ENCODE assay signal across 15 mouse cellular contexts in the genomic region with DNA sequence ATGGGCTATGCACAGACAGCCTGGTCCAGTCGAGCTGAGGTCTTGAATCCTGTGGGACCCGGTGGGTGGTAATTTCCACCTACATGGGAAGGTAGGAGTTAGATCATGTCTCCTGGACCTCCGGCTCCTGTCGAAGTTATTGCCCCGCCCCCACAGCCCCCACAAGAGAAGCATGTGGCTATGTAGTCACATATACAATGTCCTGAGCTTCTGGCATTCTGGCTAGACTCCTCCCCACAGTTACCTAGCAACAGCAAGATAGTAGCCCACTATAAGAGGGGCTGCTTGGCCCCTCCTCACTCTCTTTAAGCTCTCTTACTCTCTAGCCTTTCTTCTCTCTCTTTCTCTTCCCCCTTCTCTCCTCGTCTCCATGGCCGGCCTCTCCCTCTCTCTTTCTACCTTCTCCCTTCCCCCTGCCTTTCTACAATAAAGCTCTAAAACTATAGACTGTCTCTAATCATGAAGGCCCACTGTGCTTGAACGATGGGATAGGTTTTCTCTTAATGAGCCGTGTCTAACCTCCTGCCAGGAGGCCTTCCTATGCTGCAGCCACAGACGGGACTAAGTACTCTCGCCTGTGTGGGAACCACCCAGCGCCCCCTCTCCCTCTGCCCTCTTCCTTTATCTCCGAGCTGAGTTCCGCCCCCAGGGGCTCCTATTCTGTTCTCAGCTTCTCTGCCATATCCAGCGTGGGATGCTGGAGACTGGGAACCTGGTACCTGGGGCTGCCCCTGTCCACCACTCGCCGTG. TPM values are rescaled to one million over a fixed set of nuclear protein-coding genes. Genes with fewer than 3 reads are reported as not detected.
DNase-seq lines count a peak whose midpoint lies in the region; ATAC-seq and TF ChIP-seq lines count a peak whose summit lies in the region.
"Had no signal": no experiment of that assay in that cellular context is flagged by ENCODE, and none has a peak within 500 bp of the region (broad histone marks: within the 10 kb centered on the region; RNA-seq: fewer than 3 reads in every experiment).

No protein-coding gene starts in this region.

- H3K9ac ChIP-seq in forebrain, postnatal 0 days, result no peak overlapping the region
- no peak overlapping the region for H3K9ac ChIP-seq in midbrain, embryonic 12.5 days (replicated peaks)
- H3K9ac ChIP-seq: liver, embryonic 12.5 days had no signal

- intact Hi-C loops in gastrocnemius, postnatal 14 days (cut with DNase I; ENCODE audit: low total_unique reads), result no loop called here

- no peaks in the 10 kb centered on the region for H3K27me3 ChIP-seq in forebrain, postnatal 0 days (ENCODE audit: insufficient read depth, low read length)
- no peaks in the 10 kb centered on the region for H3K27me3 ChIP-seq in midbrain, embryonic 12.5 days

- no peaks in the 10 kb centered on the region for H3K9me3 ChIP-seq in forebrain, postnatal 0 days (ENCODE audit: low read length)
- no peaks in the 10 kb centered on the region for H3K9me3 ChIP-seq in midbrain, embryonic 12.5 days
- H3K9me3 ChIP-seq: liver, embryonic 12.5 days had no signal

- no peak for TF ChIP-seq CTCF in forebrain, postnatal 0 days (IDR thresholded peaks at IDR 0.05; ENCODE audit: low read depth)

- WGBS in forebrain, postnatal 0 days, result 24% methylated on average over 17 of the region's 17 CpGs
- WGBS in midbrain, embryonic 12.5 days, result 26% methylated on average over 17 of the region's 17 CpGs

- H3K4me1 ChIP-seq in forebrain, postnatal 0 days (ENCODE audit: insufficient read depth), result no peaks in the 10 kb centered on the region
- peaks cover 13% of the 10 kb centered on the region for H3K4me1 ChIP-seq in midbrain, embryonic 12.5 days
- H3K4me1 ChIP-seq: liver, embryonic 12.5 days had no signal

- H3K36me3 ChIP-seq in forebrain, postnatal 0 days (ENCODE audit: insufficient read depth), result no peaks in the 10 kb centered on the region
- H3K36me3 ChIP-seq in midbrain, embryonic 12.5 days, result no peaks in the 10 kb centered on the region
- H3K36me3 ChIP-seq: liver, embryonic 12.5 days had no signal

- no peak overlapping the region for H3K4me2 ChIP-seq in forebrain, postnatal 0 days (ENCODE audit: low read depth)
- H3K4me2 ChIP-seq in midbrain, embryonic 12.5 days (replicated peaks), result peak overlapping the region; percentile 14
- H3K4me2 ChIP-seq: liver, embryonic 12.5 days had no signal

- DNase-seq in cerebellum, postnatal 10 days, result peak; percentile 31 to 42
- peak; percentile 53 for DNase-seq in embryo, embryonic 11 days
- DNase-seq in forebrain, postnatal 0 days, result no peak
- DNase-seq in MN1 (ENCODE audit: low spot score), result no peak
- no peak for DNase-seq in gastrocnemius, postnatal 14 days
- DNase-seq: cerebellum, postnatal 25 days had no signal

- H3K4me3 ChIP-seq in forebrain, postnatal 0 days (ENCODE audit: low read depth, low read length), result no peak overlapping the region
- H3K4me3 ChIP-seq in midbrain, embryonic 12.5 days, result no peak overlapping the region
- H3K4me3 ChIP-seq: liver, embryonic 12.5 days had no signal

- no peak overlapping the region for H3K27ac ChIP-seq in forebrain, postnatal 0 days (ENCODE audit: low read depth, low read length)
- peak overlapping the region; percentile 50 for H3K27ac ChIP-seq in midbrain, embryonic 12.5 days (replicated peaks)
- H3K27ac ChIP-seq: liver, embryonic 12.5 days had no signal

- no peak for ATAC-seq in cerebellum, adult (ENCODE audit: insufficient number of reproducible peaks, low FRiP score, low TSS enrichment)
- ATAC-seq in forebrain, postnatal 0 days, result peak; percentile 81
- ATAC-seq in midbrain, embryonic 12.5 days (ENCODE audit: low FRiP score, low read depth), result peak; percentile 90
- no peak for ATAC-seq in granulocyte monocyte progenitor cell, adult 5-6 weeks (replicated peaks; ENCODE audit: poor library complexity, severe bottlenecking)
- ATAC-seq: liver, embryonic 12.5 days had no signal

RNA-seq across cellular contexts. Expression of a gene that starts 12.3 kb away (rescaled TPM):
- total RNA-seq in forebrain, postnatal 0 days (2014; rRNA removed), result 1.8 and 4.0 TPM in 2 replicates
- 2.6 and 2.7 TPM in 2 replicates for polyA plus RNA-seq in forebrain, postnatal 0 days (2015; fragmentation: Nextera tagmentation; extraction: Ambion mirVana)
- polyA plus RNA-seq in midbrain, embryonic 12.5 days (2016; fragmentation: Nextera tagmentation; extraction: Ambion mirVana), result 0.71 and 1.5 TPM in 2 replicates
- total RNA-seq in granulocyte monocyte progenitor cell, adult 5-6 weeks (2014; fragmentation: Nextera tagmentation), result not detected in 2 replicates
- total RNA-seq in granulocyte monocyte progenitor cell, adult 5-6 weeks (2017), result 0.05 TPM in 1 of 2 replicates, not detected in the other
- total RNA-seq in gastrocnemius, postnatal 14 days (2021), result not detected
- total RNA-seq: adrenal gland, adult 2 months; gastrocnemius, adult 8-10 months; megakaryocyte, adult 5-6 weeks had no signal

RNA-seq across cellular contexts. Expression of a gene that starts 31.4 kb away (rescaled TPM):
- total RNA-seq in forebrain, postnatal 0 days (2014; rRNA removed), result not detected in 2 replicates
- not detected in 2 replicates for polyA plus RNA-seq in forebrain, postnatal 0 days (2015; fragmentation: Nextera tagmentation; extraction: Ambion mirVana)
- polyA plus RNA-seq in midbrain, embryonic 12.5 days (2016; fragmentation: Nextera tagmentation; extraction: Ambion mirVana), result not detected in 2 replicates
- total RNA-seq in granulocyte monocyte progenitor cell, adult 5-6 weeks (2014; fragmentation: Nextera tagmentation), result not detected in 2 replicates
- total RNA-seq in granulocyte monocyte progenitor cell, adult 5-6 weeks (2017), result not detected in 2 replicates
- total RNA-seq in gastrocnemius, postnatal 14 days (2021), result not detected
- total RNA-seq: adrenal gland, adult 2 months; gastrocnemius, adult 8-10 months; layer of hippocampus, postnatal 14 days; MEL had no signal
- polyA plus RNA-seq: liver, embryonic 12.5 days had no signal

Comparison
In these comparisons a context has a peak if more than half of its experiments do, and no peak if none do; other contexts are left out.
1. DNase-seq: peak in cerebellum, postnatal 10 days (2 of 2) and embryo, embryonic 11 days (single experiment); none in forebrain, postnatal 0 days (single experiment), MN1 (single experiment) and gastrocnemius, postnatal 14 days (single experiment).
2. ATAC-seq: peak in forebrain, postnatal 0 days (single experiment) and midbrain, embryonic 12.5 days (single experiment); none in cerebellum, adult (single experiment) and granulocyte monocyte progenitor cell, adult 5-6 weeks (single experiment).